Mouse (Mus musculus) left cerebral cortex, postnatal 4 days (tissue): ENCODE measurements around the gene Dmap1. TPM values are rescaled to one million over a fixed set of nuclear protein-coding genes. Genes with fewer than 3 reads are reported as not detected.

Experiments
- total RNA-seq, 2 experiments: library from RNA; stranded (reverse); gene quantifications; 2 replicates each; pipeline ENCODE4 v1.2.3; 2021

The Dmap1 gene
- total RNA-seq, 2 experiments from 2014 or later: 46.1 to 47.6 TPM

Other genes starting within 250 kb of the Dmap1 start
- gene Rnf220, start 185.2 kb downstream of the Dmap1 start, total RNA-seq: 100 to 1,000 TPM; 140 to 143 TPM
- 100 to 1,000 TPM; 257 to 277 TPM for gene Eri3, start 131.9 kb downstream of the Dmap1 start, total RNA-seq
- gene Gm12845, start 42.1 kb upstream of the Dmap1 start, total RNA-seq: not detected
- not detected for gene Klf17, start 83.4 kb upstream of the Dmap1 start, total RNA-seq
- 10 to 100 TPM; 33.4 to 34.1 TPM for gene Slc6a9, start 152.2 kb upstream of the Dmap1 start, total RNA-seq
- 1 to 10 TPM; 6.0 to 8.2 TPM for gene Ccdc24, start 190.3 kb upstream of the Dmap1 start, total RNA-seq
- gene B4galt2, start 201.2 kb upstream of the Dmap1 start, total RNA-seq: 100 to 1,000 TPM; 168 to 172 TPM
- gene Atp6v0b, start 205.1 kb upstream of the Dmap1 start, total RNA-seq: 100 to 1,000 TPM; 306 to 331 TPM
- gene Dph2, start 209.8 kb upstream of the Dmap1 start, total RNA-seq: 10 to 100 TPM; 12.9 to 15.1 TPM
- 100 to 1,000 TPM; 112 to 114 TPM for gene Ipo13, start 232.7 kb upstream of the Dmap1 start, total RNA-seq
- 1 to 10 TPM; 2.5 to 3.3 TPM for gene Artn, start 247.5 kb upstream of the Dmap1 start, total RNA-seq